Mouse (Mus musculus) limb, embryonic 10.5 days (tissue): ENCODE data around the gene Gm2012. TPM values are rescaled to one million over a fixed set of nuclear protein-coding genes. Genes with fewer than 3 reads are reported as not detected.
"Not testable (repeated sequence)": the region's sequence is repeated elsewhere in the genome, so short reads cannot be mapped to it uniquely, and the experiment has no call there.

Experiments
- DNase-seq: peaks from one replicate; pipeline ENCODE4 v3.0.0-alpha.2; 2017; ENCODE audit warnings: low spot score
- H3K27ac ChIP-seq: fragments of 300-500 bp; sonication (generic); 2 replicates; pipeline ENCODE4 v1.5.1; 2016; ENCODE audit warnings: mild to moderate bottlenecking
- H3K27me3 ChIP-seq: fragments of 300-500 bp; sonication (generic); 2 replicates; pipeline ENCODE4 v1.6.1; 2016; ENCODE audit warnings: low read depth, mild to moderate bottlenecking; ENCODE audit not compliant: poor library complexity, severe bottlenecking
- H3K36me3 ChIP-seq: fragments of 300-500 bp; sonication (generic); 2 replicates; pipeline ENCODE4 v1.6.1; 2016; ENCODE audit warnings: mild to moderate bottlenecking, moderate library complexity
- H3K4me1 ChIP-seq: fragments of 300-500 bp; sonication (generic); 2 replicates; pipeline ENCODE4 v1.6.1; 2016
- H3K4me3 ChIP-seq: fragments of 300-500 bp; sonication (generic); 2 replicates; pipeline ENCODE4 v1.5.1; 2016; ENCODE audit warnings: mild to moderate bottlenecking, moderate library complexity
- H3K9me3 ChIP-seq: fragments of 300-500 bp; sonication (generic); replicated peaks from 2 replicates; pipeline ENCODE4 v1.6.1; 2016; ENCODE audit warnings: mild to moderate bottlenecking
- WGBS: fragments of 180-500 bp; shearing (Covaris S2); methylation state at CpG from one replicate; pipeline ENCODE4 v1.1.7; 2016; 5-methylcytosine and 5-hydroxymethylcytosine counted together
- microRNA-seq: library from miRNA; unstranded; fragments of <30 nt; microRNA quantifications from one replicate; pipeline ENCODE4, GENCODE M21; 2017
- polyA plus RNA-seq: library from polyadenylated mRNA; unstranded; fragments of >200 nt; fragmentation: Nextera tagmentation; extraction: Ambion mirVana; gene quantifications from 2 replicates; pipeline ENCODE4 v1.2.1, GENCODE M21; 2016

Gm2012 gene
- not detected in 2 replicates for polyA plus RNA-seq

- H3K9me3 ChIP-seq, H3K4me1 ChIP-seq, DNase-seq, H3K27me3 ChIP-seq, H3K4me3 ChIP-seq, H3K27ac ChIP-seq, H3K36me3 ChIP-seq: not testable (repeated sequence)
- 75% methylated on average over 1 of the region's 5 CpGs for WGBS
Observed at GRCm38 (mm10) chrX:26231255-26231654, at the start of gene Gm2012. Gm2012 (minus strand) TSS chrX:26231355.

GRCm38 (mm10) chrX:26159146-26159545, 72.0 kb downstream of the Gm2012 start:
- H3K4me1 ChIP-seq, H3K27me3 ChIP-seq, H3K9me3 ChIP-seq, H3K27ac ChIP-seq, H3K36me3 ChIP-seq, DNase-seq, H3K4me3 ChIP-seq: not testable (repeated sequence)
- WGBS, result 82% methylated on average over 12 of the region's 12 CpGs

Small RNAs within 50 kb of the gene (microRNA-seq; reads per million reads assigned to microRNA genes)
- not detected for gene Gm26302

Other genes with a start within 250 kb of the Gm2012 start
- not detected in 2 replicates for gene Gm5168, start 180.3 kb downstream of the Gm2012 start, polyA plus RNA-seq
- not detected in 2 replicates for gene Gm2030, start 78.7 kb upstream of the Gm2012 start, polyA plus RNA-seq